Mouse (Mus musculus): ENCODE data around the gene Tspan9. TPM values are rescaled to one million over a fixed set of nuclear protein-coding genes. Genes with fewer than 3 reads are reported as not detected.

The Tspan9 gene
- total RNA-seq (2023) = 0.31 to 1.7 TPM (median 0.57 TPM) in 4 replicates

GRCm38 (mm10) chr6:128143390-128144020 is at the start of gene Tspan9:
Gene Tspan9 (minus strand): TSS chr6:128143594.

Other genes with a start within 250 kb of the Tspan9 start
- not detected in 4 replicates for gene Tead4, start 157.2 kb upstream of the Tspan9 start, total RNA-seq (2023)
- gene Tulp3, start 212.3 kb upstream of the Tspan9 start, total RNA-seq (2023) = 3.4 to 5.5 TPM (median 4.4 TPM) in 4 replicates
- gene Rhno1, start 219.3 kb upstream of the Tspan9 start, total RNA-seq (2023) = 44.2 to 53.2 TPM (median 47.9 TPM) in 4 replicates
- gene Foxm1, start 219.4 kb upstream of the Tspan9 start, total RNA-seq (2023) = 11.2 to 13.3 TPM (median 12.1 TPM) in 4 replicates
- gene Tex52, start 231.9 kb upstream of the Tspan9 start, total RNA-seq (2023) = not detected in 4 replicates
- gene Gm44596, start 231.9 kb upstream of the Tspan9 start, total RNA-seq (2023) = not detected in 4 replicates

Data from B cell, adult 62 days (primary cell).